Mouse (Mus musculus): ENCODE measurements at regions not wholly inside any gene's neighbourhood (a gene's known extent, or its start where the extent isn't known, plus 50 kb on each side); places are given as distances from the start of the nearest gene placed in this dataset.

DNA sequence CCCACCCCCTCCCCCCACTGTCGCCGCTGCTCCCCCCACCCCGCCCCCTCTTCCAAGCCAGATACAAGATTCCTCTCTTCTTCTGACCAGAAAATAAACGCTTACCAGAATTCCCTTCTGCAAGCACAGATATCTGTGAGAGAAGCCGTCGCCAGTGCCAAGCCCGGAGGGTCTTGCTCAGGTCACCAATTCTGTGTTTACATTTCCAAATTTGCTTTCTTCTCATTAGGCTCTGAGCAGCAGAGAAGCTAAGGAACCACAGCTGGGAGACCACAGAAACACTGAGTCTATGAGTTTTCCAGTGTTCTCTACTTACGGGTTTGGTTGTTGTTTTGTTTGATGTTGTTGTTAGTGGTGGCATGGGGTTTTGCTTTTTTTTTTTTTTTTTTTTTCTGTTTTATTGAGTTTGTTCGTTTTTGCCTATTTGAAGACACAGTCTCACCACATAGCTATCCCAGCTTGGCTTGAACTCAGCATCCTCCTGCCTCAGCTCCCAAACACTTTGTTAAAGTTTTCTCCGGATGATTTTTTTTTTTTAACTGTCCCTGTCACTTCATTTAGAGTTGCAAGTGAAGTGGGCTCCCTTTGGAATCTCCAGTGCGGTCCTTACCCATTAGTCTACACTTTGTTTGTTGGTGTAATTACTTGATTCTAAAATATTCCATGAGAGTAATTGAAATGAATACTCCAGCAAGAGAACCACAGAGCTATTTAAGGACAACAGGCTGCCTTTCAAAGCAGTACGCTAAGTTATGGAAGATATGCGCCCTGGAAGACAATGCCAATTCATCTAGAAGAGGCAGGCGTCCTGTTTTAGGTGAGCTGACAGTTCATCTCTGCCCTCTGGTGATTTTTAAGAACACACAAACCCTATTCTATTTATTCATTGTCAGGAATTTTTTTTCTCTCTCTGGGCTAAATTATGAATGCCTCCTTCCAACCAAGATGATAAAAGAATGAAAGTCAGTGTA lies 111.2 kb upstream of the Cpm start:
- H3K4me1 ChIP-seq (ENCODE audit: insufficient read depth), result no peaks in the 10 kb centered on the region
- no peaks in the 10 kb centered on the region for H3K9me3 ChIP-seq (ENCODE audit: low read length)
- no peak for TF ChIP-seq EP300 (IDR thresholded peaks at IDR 0.05; ENCODE audit: low read depth)
- no peak overlapping the region for H3K27ac ChIP-seq (ENCODE audit: low read depth)
- no peak overlapping the region for H3K9ac ChIP-seq (replicated peaks)
- H3K36me3 ChIP-seq (replicated peaks; ENCODE audit: insufficient read depth, low read length), result no peaks in the 10 kb centered on the region
- H3K27me3 ChIP-seq (ENCODE audit: insufficient read depth, low read length), result no peaks in the 10 kb centered on the region
- DNase-seq (no peak), ATAC-seq (no peak)
- no peak overlapping the region for H3K4me2 ChIP-seq (ENCODE audit: low read depth, low read length)
- WGBS (ENCODE audit: insufficient replicate concordance), result 53% methylated on average over 14 of the region's 14 CpGs
- no peak overlapping the region for H3K4me3 ChIP-seq (ENCODE audit: low read depth, low read length)

GRCm38 (mm10) chr10:117517071-117517714 lies 112.1 kb upstream of the Cpm start:
- TF ChIP-seq EP300 (IDR thresholded peaks at IDR 0.05; ENCODE audit: low read depth), result no peak
- TF ChIP-seq CTCF (IDR thresholded peaks at IDR 0.05; ENCODE audit: low read depth), result no peak
- Histone ChIP-seq H3K9ac (replicated peaks) (no peak overlapping the region), H3K4me1 (ENCODE audit: insufficient read depth) (no peaks in the 10 kb centered on the region), H3K27me3 (ENCODE audit: insufficient read depth, low read length) (no peaks in the 10 kb centered on the region), H3K4me3 (ENCODE audit: low read depth, low read length) (no peak overlapping the region), H3K9me3 (ENCODE audit: low read length) (no peaks in the 10 kb centered on the region), H3K36me3 (replicated peaks; ENCODE audit: insufficient read depth, low read length) (no peaks in the 10 kb centered on the region), H3K4me2 (ENCODE audit: low read depth, low read length) (no peak overlapping the region), H3K27ac (ENCODE audit: low read depth) (no peak overlapping the region)
- ATAC-seq (no peak), DNase-seq (no peak)
- 61% methylated on average over 11 of the region's 11 CpGs for WGBS (ENCODE audit: insufficient replicate concordance)

- no peak for TF ChIP-seq EP300 (IDR thresholded peaks at IDR 0.05; ENCODE audit: low read depth)
- no peak for TF ChIP-seq CTCF (IDR thresholded peaks at IDR 0.05; ENCODE audit: low read depth)
- H3K9ac ChIP-seq (replicated peaks), result no peak overlapping the region
- WGBS (ENCODE audit: insufficient replicate concordance), result 79% methylated on average over 8 of the region's 8 CpGs
- no peaks in the 10 kb centered on the region for H3K36me3 ChIP-seq (replicated peaks; ENCODE audit: insufficient read depth, low read length)
- no peaks in the 10 kb centered on the region for H3K4me1 ChIP-seq (ENCODE audit: insufficient read depth)
- ATAC-seq (no peak), DNase-seq (no peak)
- H3K4me3 ChIP-seq (ENCODE audit: low read depth, low read length), result no peak overlapping the region
- no peaks in the 10 kb centered on the region for H3K27me3 ChIP-seq (ENCODE audit: insufficient read depth, low read length)
- no peak overlapping the region for H3K4me2 ChIP-seq (ENCODE audit: low read depth, low read length)
- H3K9me3 ChIP-seq (ENCODE audit: low read length), result no peaks in the 10 kb centered on the region
- H3K27ac ChIP-seq (ENCODE audit: low read depth), result no peak overlapping the region
Measured at GRCm38 (mm10) chr10:117516510-117516909, 112.8 kb upstream of the Cpm start.

GRCm38 (mm10) chr10:117515777-117516501 lies 113.4 kb upstream of the Cpm start:
- H3K4me1 ChIP-seq (ENCODE audit: insufficient read depth), result no peaks in the 10 kb centered on the region
- H3K27me3 ChIP-seq (ENCODE audit: insufficient read depth, low read length), result no peaks in the 10 kb centered on the region
- no peak overlapping the region for H3K27ac ChIP-seq (ENCODE audit: low read depth)
- TF ChIP-seq CTCF (IDR thresholded peaks at IDR 0.05; ENCODE audit: low read depth), result peak; percentile 68
- TF ChIP-seq EP300 (IDR thresholded peaks at IDR 0.05; ENCODE audit: low read depth), result no peak
- peak; percentile 27 for DNase-seq
- no peaks in the 10 kb centered on the region for H3K36me3 ChIP-seq (replicated peaks; ENCODE audit: insufficient read depth, low read length)
- H3K9me3 ChIP-seq (ENCODE audit: low read length), result no peaks in the 10 kb centered on the region
- H3K4me3 ChIP-seq (ENCODE audit: low read depth, low read length), result no peak overlapping the region
- ATAC-seq, result 0 out of 2 replicates have a peak, but pooled peaks have one; percentile 29
- H3K9ac ChIP-seq (replicated peaks), result no peak overlapping the region
- WGBS (ENCODE audit: insufficient replicate concordance), result 59% methylated on average over 9 of the region's 10 CpGs
- no peak overlapping the region for H3K4me2 ChIP-seq (ENCODE audit: low read depth, low read length)

- no peaks in the 10 kb centered on the region for H3K36me3 ChIP-seq (replicated peaks; ENCODE audit: insufficient read depth, low read length)
- 82% methylated on average over 8 of the region's 8 CpGs for WGBS (ENCODE audit: insufficient replicate concordance)
- DNase-seq (no peak), ATAC-seq (no peak)
- no peaks in the 10 kb centered on the region for H3K27me3 ChIP-seq (ENCODE audit: insufficient read depth, low read length)
- no peak overlapping the region for H3K27ac ChIP-seq (ENCODE audit: low read depth)
- TF ChIP-seq CTCF (IDR thresholded peaks at IDR 0.05; ENCODE audit: low read depth), result no peak
- no peak for TF ChIP-seq EP300 (IDR thresholded peaks at IDR 0.05; ENCODE audit: low read depth)
- no peak overlapping the region for H3K4me2 ChIP-seq (ENCODE audit: low read depth, low read length)
- H3K9me3 ChIP-seq (ENCODE audit: low read length), result no peaks in the 10 kb centered on the region
- H3K4me3 ChIP-seq (ENCODE audit: low read depth, low read length), result no peak overlapping the region
- no peak overlapping the region for H3K9ac ChIP-seq (replicated peaks)
- H3K4me1 ChIP-seq (ENCODE audit: insufficient read depth), result no peaks in the 10 kb centered on the region
Measured at GRCm38 (mm10) chr10:117515039-117515438, 114.3 kb upstream of the Cpm start.
